ENCODE assay signal across 28 mouse cellular contexts in the genomic region with DNA sequence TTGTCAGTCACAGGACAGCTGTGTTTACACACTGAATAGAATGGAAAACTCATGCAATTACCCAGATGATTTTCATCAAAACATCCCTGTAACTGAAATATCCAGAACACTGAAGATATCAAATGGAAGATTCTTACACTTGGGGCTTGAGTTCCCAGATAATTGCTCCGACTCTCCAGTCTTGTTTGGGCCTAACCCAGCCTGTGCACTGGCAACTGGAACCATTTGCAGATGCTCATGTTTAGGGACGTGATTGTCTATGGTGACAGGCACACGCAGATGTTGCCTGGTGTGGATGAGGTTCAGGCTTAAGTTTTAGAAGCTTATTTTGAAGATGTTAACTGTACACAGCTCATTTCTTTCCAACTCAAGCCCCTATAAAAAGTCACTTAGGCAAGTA. TPM values are rescaled to one million over a fixed set of nuclear protein-coding genes. Genes with fewer than 3 reads are reported as not detected.
DNase-seq lines count a peak whose midpoint lies in the region; ATAC-seq lines count a peak whose summit lies in the region.
"Had no signal": no experiment of that assay in that cellular context is flagged by ENCODE, and none has a peak within 500 bp of the region (broad histone marks: within the 10 kb centered on the region; RNA-seq: fewer than 3 reads in every experiment).

No protein-coding gene starts in this region.

- no peaks in the 10 kb centered on the region for H3K9me3 ChIP-seq in heart, embryonic 12.5 days (replicated peaks)
- H3K9me3 ChIP-seq in hindbrain, embryonic 16.5 days (ENCODE audit: control insufficient read depth, low read length) = peaks cover 3% of the 10 kb centered on the region; the same call in 1 of the 2 replicates
- H3K9me3 ChIP-seq: embryonic facial prominence, embryonic 12.5 days; forebrain, embryonic 12.5 days; heart, embryonic 13.5 days; hindbrain, embryonic 10.5 days; hindbrain, embryonic 13.5 days had no signal

- 78% methylated on average over 3 of the region's 3 CpGs for WGBS in heart, embryonic 12.5 days
- WGBS in hindbrain, embryonic 16.5 days = 84% methylated on average over 3 of the region's 3 CpGs

- H3K9ac ChIP-seq in heart, embryonic 12.5 days = no peak overlapping the region
- H3K9ac ChIP-seq in hindbrain, embryonic 16.5 days (ENCODE audit: low read depth, low read length) = no peak overlapping the region
- H3K9ac ChIP-seq: embryonic facial prominence, embryonic 12.5 days; forebrain, embryonic 12.5 days; heart, embryonic 13.5 days; hindbrain, embryonic 13.5 days had no signal

- no peak overlapping the region for H3K27ac ChIP-seq in heart, embryonic 12.5 days (ENCODE audit: poor library complexity, severe bottlenecking)
- no peak overlapping the region for H3K27ac ChIP-seq in hindbrain, embryonic 16.5 days (ENCODE audit: low read depth, low read length)
- H3K27ac ChIP-seq: embryonic facial prominence, embryonic 12.5 days; forebrain, embryonic 12.5 days; gastrocnemius, adult 2 months; heart, embryonic 13.5 days; hindbrain, embryonic 10.5 days; hindbrain, embryonic 13.5 days; hindbrain, postnatal 0 days had no signal

- ATAC-seq in heart, embryonic 12.5 days (ENCODE audit: insufficient number of reproducible peaks, low FRiP score) = no peak
- no peak for ATAC-seq in hindbrain, embryonic 16.5 days
- ATAC-seq: CD4-positive, CD25-positive, alpha-beta regulatory T cell, adult 4 months; forebrain, embryonic 16.5 days; hindbrain, postnatal 0 days; inflammation-experienced regulatory T-cells, adult 6 months; intestine, embryonic 16.5 days had no signal

- intact Hi-C loops in heart, postnatal 36 days (cut with DNase I) = no loop called here

- peak; percentile 94 for DNase-seq in heart, adult 11 months
- no peak for DNase-seq in heart, postnatal 36 days
- peak; percentile 27 for DNase-seq in heart, adult 8-10 months (ENCODE audit: low spot score)
- peak; percentile 25 for DNase-seq in brain, adult 2 months (ENCODE audit: low read depth, low spot score)
- peak; percentile 14 for DNase-seq in brain, embryonic 18.5 days (ENCODE audit: low read depth, low spot score)
- DNase-seq in kidney, adult 9 months = no peak
- DNase-seq: adrenal gland, adult 2 months; adrenal gland, postnatal 14 days; cerebellum, adult 18-20 months; cerebellum, adult 9-10 months; cerebellum, postnatal 14 days; gastrocnemius, adult 2 months; gastrocnemius, postnatal 14 days; kidney, adult 18-20 months had no signal

- no peak overlapping the region for H3K4me2 ChIP-seq in heart, embryonic 12.5 days
- H3K4me2 ChIP-seq in hindbrain, embryonic 16.5 days (ENCODE audit: low read length) = no peak overlapping the region
- H3K4me2 ChIP-seq: embryonic facial prominence, embryonic 12.5 days; forebrain, embryonic 12.5 days; heart, embryonic 13.5 days; hindbrain, embryonic 13.5 days had no signal

- no peaks in the 10 kb centered on the region for H3K27me3 ChIP-seq in heart, embryonic 12.5 days (replicated peaks)
- no peaks in the 10 kb centered on the region for H3K27me3 ChIP-seq in hindbrain, embryonic 16.5 days (replicated peaks; ENCODE audit: control insufficient read depth, insufficient read depth, low read length)
- H3K27me3 ChIP-seq: embryonic facial prominence, embryonic 12.5 days; forebrain, embryonic 12.5 days; heart, embryonic 13.5 days; hindbrain, embryonic 13.5 days had no signal

- no peak overlapping the region for H3K4me3 ChIP-seq in heart, embryonic 12.5 days
- no peak overlapping the region for H3K4me3 ChIP-seq in hindbrain, embryonic 16.5 days (ENCODE audit: low read length)
- H3K4me3 ChIP-seq: embryonic facial prominence, embryonic 12.5 days; erythroblast, embryonic 14.5 days; forebrain, embryonic 12.5 days; gastrocnemius, adult 2 months; heart, embryonic 13.5 days; hindbrain, embryonic 10.5 days; hindbrain, embryonic 13.5 days had no signal

- H3K36me3 ChIP-seq in heart, embryonic 12.5 days = no peaks in the 10 kb centered on the region
- no peaks in the 10 kb centered on the region for H3K36me3 ChIP-seq in hindbrain, embryonic 16.5 days (ENCODE audit: control insufficient read depth, insufficient read depth, low read length)
- H3K36me3 ChIP-seq: embryonic facial prominence, embryonic 12.5 days; forebrain, embryonic 12.5 days; heart, embryonic 13.5 days had no signal

- peaks cover 8% of the 10 kb centered on the region for H3K4me1 ChIP-seq in heart, embryonic 12.5 days (replicated peaks)
- H3K4me1 ChIP-seq in hindbrain, embryonic 16.5 days (ENCODE audit: control insufficient read depth, insufficient read depth, low read depth, low read length) = peaks cover 3% of the 10 kb centered on the region; the same call in 1 of the 2 replicates
- H3K4me1 ChIP-seq: forebrain, embryonic 12.5 days had no signal

RNA-seq across cellular contexts. Expression of a gene that starts 31.5 kb away (rescaled TPM):
- total RNA-seq in heart, postnatal 36 days (2021) = 1 to 10 TPM; 3.6 to 4.7 TPM
- 1 to 10 TPM; 4.8 to 5.4 (median 5.2) TPM for total RNA-seq in heart, adult 8-10 months (2022)
- 6.1 and 6.4 TPM in 2 replicates for polyA plus RNA-seq in heart, embryonic 12.5 days (2016; fragmentation: Nextera tagmentation; extraction: Ambion mirVana)
- 38.6 and 47.3 TPM in 2 replicates for polyA plus RNA-seq in hindbrain, embryonic 16.5 days (2015; fragmentation: Nextera tagmentation; extraction: Ambion mirVana)
- total RNA-seq: MEL had no signal
- polyA plus RNA-seq: erythroblast, embryonic 14.5 days had no signal

Comparison
In these comparisons a context has a peak if more than half of its experiments do, and no peak if none do; other contexts are left out.
1. DNase-seq: peak in heart, adult 11 months (single experiment), heart, adult 8-10 months (single experiment), brain, adult 2 months (single experiment) and brain, embryonic 18.5 days (single experiment); none in heart, postnatal 36 days (0 of 2) and kidney, adult 9 months (single experiment).